Mouse (Mus musculus): ENCODE results near the gene Med21. TPM values are rescaled to one million over a fixed set of nuclear protein-coding genes. Genes with fewer than 3 reads are reported as not detected.
A peak's percentile ranks its signal among the peaks of the same experiment; 100 is the strongest.

Gene Med21
- total RNA-seq, 2 experiments from 2014 or later: 36.7 to 40.3 TPM

DNA sequence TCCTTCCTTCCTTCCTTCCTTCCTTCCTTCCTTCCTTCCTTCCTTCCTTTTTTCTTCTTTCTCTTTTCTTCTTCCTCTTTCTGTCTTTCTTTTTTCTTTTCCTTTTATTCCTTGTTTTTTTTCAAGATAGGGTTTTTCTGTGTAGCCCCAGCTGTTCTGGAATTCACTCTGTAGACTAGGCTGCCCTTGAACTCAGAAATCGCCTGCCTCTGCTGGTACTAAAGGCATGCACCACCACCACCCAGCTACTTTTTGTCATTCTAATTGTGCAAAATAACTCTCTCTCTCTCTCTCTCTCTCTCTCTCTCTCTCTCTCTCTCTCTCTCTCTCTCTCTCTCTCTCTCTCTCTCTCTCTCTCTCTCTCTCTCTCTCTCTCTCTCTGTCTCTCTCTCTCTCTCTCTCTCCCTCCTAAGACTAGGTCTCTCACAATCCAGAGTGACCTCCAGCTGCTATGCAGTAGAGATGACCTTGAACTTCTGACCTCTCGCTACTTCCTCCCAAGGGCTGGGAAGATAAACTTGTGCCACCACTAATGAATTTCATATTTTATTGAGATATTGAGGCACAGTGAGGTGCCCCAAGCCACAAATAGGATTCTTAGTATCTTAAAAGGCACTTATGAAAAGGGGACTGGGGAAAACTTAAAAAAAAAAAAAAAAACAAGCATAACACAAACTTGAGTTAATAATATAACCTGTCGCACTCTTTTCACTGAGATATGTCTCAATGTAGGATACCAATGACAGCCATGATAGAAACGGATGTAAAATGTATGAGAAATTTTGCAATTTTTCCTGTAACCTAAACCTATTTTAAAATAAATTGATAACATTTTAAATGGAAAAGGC lies 7.4 kb upstream of the Med21 start:
- intact Hi-C loops (cut with DNase I; ENCODE audit: low total_unique reads): no loop called here
- no peak for DNase-seq

DNA sequence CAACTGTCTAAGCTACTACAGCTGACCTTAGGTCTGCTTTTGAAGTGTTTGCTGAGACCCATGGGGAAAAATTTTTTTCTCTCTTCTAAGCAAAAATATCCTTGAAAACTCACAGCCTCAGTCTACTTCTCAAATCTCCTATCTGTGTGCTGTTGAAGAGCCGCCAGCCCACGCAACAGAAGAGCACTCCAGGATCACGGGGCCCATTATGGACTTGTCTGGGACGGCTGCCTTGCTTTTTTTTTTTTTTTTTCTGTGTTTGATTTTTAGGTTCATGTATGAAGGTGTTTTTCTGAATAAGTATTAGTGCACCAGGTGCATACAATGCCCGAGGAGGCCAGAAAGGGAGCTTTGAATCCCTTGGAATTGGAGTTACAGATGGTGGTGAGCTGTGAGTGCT lies 5.9 kb upstream of the Med21 start:
- intact Hi-C loops (cut with DNase I; ENCODE audit: low total_unique reads): no loop called here

DNA sequence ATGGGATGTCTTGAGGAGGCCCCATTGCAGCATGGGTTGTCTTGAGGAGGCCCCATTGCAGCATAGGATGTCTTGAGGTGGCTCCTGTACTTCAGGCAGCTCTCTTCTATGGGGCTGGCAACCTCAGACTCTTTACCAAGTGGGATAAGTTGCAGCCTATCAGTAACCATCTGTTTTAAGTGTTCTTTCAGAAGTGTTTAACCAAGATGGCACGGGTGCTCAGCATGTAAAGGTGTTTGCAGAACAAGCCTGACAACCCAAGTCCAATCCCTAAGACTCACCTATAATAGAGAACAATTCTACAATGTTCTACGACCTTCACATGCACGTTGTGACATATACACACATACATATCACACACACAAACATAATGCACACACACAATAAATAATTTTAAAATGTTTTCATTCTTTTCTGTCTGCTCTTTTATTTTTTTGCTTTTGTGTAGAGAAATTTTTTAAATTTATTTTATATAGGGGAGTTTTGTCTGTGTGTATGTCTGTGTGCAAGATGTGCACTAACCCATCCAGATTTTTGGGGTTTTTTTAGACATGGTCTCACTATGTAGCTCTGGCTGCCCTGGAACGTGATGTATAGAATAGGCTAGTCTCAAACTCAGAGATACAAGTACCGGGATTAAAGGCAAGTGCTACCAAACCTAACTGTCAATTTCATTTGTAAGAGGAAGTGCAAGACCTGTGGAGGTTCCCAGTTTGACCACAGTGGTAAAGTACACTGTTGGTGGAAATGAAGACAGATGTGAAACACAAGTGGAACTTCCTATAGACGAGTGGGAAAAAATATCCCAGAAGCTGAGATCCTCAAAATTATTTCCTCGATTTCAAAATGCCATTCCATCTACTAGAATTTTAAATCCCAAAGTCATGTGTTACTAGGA lies 2.0 kb upstream of the Med21 start:
- intact Hi-C loops (cut with DNase I; ENCODE audit: low total_unique reads): no loop called here
- no peak for DNase-seq

More for the DNA sequence above, 5.9 kb upstream of the Med21 start:
- no peak for DNase-seq

DNA sequence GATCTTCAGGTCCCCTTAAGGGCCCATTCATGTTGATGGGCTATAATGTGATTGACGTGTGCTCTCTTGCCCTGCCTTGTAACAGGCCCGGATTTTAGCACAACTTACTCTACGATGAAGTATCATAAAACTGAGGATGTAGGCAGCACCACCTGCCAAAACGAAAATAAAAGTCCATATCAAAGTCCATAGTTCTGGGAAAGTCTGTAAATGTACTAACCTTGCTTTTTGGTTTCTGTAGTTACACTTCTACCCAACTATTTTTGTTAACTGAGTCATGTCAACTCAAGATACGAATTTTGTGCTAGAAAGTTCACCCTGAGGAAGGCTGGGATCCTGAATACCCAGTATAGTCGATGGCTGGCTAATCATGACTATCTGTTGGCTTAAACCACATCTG lies 1.4 kb upstream of the Med21 start:
- no peak for DNase-seq
- intact Hi-C loops (cut with DNase I; ENCODE audit: low total_unique reads): no loop called here

DNA sequence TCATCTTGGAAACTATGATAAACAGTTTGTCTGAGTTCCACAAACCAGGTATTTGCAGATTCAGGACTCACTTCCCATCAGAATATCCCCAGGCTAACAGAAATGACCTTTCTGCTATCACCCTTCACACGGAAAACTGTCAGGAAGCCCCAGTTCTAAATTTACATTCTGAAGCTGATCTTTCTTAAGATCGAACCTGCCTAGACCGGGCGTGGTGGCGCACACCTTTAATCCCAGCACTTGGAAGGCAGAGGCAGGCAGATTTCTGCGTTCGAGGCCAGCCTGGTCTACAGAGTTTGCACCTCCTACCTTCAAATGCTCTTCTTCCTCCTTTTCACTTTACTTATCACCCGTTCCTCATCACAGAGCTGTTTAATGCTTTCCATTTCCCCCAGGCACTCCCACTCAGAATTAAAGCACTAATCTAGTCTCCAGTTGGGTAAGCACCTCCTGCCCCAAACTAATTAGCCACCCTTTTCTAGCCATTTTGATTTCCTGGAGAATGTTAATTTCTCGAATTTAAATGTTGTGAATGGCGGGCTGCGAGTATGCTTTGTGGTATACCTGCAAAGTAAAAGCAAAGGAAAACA lies 631 bp upstream of the Med21 start:
- intact Hi-C loops (cut with DNase I; ENCODE audit: low total_unique reads): no loop called here
- DNase-seq: no peak

DNA sequence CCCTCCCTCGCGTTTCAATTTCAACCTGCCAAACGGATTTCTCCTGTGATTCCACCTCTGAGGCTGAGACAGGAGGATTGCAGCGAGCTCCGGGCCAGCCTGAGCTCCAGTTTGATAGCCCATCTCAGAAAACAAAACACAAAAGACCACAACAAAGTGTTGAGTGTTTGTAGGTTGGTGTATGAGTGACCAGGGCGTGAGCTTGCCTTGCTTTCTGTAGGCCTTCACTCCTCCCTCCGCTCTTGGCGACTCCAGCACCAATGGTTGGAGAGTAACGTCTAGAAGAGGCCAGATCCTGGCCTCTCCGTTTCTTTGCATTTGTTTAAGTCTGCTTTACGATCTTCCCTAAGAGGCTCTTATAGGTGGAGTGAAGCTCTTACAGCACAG lies 830 bp downstream of the Med21 start:
- intact Hi-C loops (cut with DNase I; ENCODE audit: low total_unique reads): no loop called here
- DNase-seq: no peak

DNA sequence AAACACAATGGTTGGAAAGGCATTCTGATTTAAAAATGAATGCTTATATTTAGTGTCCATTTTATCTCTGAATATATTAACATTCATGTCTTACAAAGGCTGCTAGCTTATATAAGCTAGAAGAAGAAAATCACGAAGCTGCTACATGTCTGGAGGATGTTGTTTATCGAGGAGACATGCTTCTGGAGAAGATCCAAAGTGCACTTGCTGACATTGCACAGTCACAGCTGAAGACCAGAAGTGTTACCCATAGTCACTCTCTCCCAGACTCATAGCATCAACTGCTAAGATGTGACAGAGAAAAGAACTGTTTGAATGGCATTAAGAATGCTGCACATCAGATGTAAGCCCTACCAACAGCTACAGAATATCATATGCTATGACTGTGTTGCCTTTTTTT lies 7.7 kb downstream of the Med21 start:
- no peak for DNase-seq
- intact Hi-C loops (cut with DNase I; ENCODE audit: low total_unique reads): no loop called here

DNA sequence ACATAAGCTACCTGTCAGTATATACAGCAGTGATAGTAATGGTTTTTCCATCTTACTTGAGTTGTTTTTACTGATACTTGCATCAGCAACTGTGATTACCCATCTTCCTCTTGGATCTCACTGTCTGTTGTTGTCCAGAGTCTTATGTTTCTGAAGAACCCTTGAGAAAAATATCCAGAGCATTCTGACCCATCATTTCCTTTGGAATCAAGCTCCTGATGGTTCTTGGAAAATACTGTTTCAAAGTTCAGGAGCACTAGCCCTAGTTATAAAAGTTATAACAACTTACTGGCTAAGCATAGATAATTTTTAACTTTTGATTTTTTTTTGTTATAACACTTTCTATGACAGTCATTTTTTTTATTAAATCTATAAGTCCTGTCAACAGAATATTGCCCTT lies 9.1 kb downstream of the Med21 start:
- intact Hi-C loops (cut with DNase I; ENCODE audit: low total_unique reads): no loop called here

DNA sequence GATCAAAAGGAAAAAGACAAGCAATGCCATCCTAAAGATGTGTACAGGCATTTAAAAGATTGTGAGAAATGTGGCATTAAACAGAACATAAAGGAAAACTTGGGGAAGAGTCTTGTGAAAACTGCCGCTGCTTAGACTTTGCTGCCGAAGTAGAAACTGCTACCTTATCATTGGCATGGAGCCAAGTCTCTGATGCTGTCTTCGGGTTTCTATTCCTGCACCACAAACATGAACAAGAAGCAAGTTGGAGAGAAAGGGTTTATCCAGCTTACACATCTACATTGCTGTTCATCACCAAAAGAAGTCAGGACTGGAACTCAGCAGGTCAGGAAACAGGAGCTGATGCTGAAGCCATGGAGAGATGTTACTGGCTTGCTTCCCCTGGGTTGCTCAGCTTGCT lies 10.8 kb downstream of the Med21 start:
- DNase-seq: no peak
- intact Hi-C loops (cut with DNase I; ENCODE audit: low total_unique reads): no loop called here

More for the DNA sequence above, 9.1 kb downstream of the Med21 start:
- DNase-seq: no peak

DNA sequence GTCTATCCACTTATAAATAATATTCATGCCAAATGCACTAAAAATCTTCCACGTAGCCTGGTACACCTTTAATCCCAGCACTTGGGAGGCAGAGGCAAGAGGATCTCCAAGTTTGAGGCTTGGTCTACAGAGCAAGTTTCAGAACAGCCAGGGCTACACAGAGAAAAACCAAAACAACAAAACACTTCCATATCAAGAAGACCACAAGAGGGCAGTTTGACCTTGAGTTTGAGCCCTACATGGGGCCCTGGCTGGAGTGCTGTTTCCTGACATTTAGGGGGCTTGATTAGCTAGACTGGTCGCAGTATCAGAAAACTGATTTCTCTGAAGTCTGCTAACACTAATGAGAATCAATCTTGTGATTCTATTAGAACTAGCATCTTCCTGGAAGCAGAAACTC lies 18.2 kb downstream of the Med21 start:
- intact Hi-C loops (cut with DNase I; ENCODE audit: low total_unique reads): no loop called here
- no peak for DNase-seq

DNA sequence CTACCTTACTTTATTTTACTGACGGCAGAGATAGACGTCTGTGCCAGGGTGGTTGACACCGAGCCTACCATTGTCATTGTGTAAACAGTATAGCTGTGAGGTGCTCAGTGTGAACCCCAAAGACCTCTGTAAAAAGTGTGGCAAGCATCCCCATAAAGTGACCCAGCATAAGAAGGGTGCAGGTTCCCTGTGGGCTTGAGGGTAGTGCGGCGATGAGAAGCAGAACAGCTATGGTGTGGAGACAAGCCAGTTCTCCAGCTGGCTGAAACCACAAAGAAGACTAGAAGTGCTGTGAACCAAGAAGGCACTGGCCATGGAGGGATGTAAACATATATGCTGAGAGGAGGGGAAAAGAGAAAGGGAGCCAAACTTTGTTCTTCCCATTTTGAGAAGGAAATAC lies 19.3 kb downstream of the Med21 start:
- no peak for DNase-seq
- intact Hi-C loops (cut with DNase I; ENCODE audit: low total_unique reads): no loop called here

DNA sequence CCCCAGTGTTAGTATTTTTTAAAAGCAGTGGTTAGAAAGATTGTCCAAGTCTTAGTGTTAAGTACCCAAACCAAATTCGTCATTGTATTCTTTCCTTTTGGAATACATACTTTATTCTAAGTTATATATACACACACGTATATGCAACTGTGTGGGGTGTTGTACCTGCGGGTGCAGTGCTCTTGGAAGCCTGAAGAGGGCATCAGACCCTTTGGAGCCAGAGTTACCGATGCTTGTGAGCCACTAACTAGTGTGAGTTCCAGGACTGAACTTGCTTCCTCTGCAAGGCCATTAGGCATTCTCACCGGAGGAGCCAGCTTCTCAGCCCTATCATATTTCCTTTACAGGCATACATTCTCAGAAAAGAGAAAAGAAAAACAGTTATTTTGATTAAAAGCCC lies 20.3 kb downstream of the Med21 start:
- intact Hi-C loops (cut with DNase I; ENCODE audit: low total_unique reads): no loop called here
- DNase-seq: peak; percentile 32

DNA sequence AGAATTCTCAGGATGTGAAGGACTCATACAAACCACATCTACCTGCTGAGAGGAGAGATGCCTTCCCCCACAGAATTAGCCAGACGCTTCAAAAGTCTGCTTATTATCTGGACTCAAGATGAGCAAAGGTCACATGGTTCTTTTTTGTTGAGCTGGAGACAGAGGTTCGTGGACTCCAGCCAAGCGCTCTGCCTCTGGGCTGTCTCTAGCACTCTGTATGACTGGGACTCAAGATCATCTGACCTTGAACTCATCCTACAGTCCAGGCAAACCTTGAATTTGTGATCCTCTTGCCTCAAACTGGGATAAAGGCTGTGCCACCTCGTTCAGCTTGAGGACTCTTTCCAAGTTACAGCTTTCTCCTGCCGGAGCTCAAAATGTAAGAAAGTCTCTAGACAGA lies 21.8 kb downstream of the Med21 start:
- intact Hi-C loops (cut with DNase I; ENCODE audit: low total_unique reads): no loop called here
- DNase-seq: no peak

DNA sequence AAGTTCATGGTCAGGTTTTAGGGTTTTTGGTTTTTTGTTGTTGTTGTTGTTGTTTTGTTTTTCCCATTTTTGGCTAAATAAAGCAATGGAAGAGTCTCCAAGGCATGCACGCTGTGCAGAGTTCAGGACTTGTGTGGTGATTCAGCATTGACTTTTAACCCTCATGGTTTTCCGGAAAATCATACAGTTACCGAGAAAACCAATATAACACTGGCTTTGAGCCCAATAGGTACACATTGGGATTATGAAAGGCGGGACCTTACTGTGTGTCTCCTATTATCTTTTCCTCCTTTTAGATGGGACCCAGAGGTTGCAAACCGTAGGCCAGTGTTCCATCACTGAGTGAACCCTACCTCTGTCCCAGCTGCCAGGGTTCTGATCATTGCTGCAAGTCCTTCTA lies 22.6 kb downstream of the Med21 start:
- intact Hi-C loops (cut with DNase I; ENCODE audit: low total_unique reads): no loop called here

DNA sequence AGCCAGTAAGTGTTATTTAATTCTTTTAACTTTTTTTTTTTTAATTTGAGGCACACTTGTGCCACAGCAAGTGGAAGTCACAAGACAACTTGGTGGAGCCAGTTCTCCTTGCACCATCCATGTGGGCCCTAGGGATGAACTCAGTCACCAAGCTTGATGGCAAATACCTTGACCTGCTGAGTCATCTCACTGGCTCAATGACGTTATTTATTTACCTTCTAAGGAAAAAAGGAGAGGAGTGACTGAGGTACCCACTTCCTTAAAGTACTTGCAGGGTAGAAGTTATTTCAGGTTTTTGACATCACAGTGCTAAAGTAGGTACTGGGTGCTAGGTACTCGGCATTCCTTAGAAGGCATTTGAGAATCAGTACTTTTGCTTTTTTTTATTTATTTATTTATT lies 23.1 kb downstream of the Med21 start:
- intact Hi-C loops (cut with DNase I; ENCODE audit: low total_unique reads): no loop called here
- no peak for DNase-seq

More for the DNA sequence above, 22.6 kb downstream of the Med21 start:
- DNase-seq: no peak

DNA sequence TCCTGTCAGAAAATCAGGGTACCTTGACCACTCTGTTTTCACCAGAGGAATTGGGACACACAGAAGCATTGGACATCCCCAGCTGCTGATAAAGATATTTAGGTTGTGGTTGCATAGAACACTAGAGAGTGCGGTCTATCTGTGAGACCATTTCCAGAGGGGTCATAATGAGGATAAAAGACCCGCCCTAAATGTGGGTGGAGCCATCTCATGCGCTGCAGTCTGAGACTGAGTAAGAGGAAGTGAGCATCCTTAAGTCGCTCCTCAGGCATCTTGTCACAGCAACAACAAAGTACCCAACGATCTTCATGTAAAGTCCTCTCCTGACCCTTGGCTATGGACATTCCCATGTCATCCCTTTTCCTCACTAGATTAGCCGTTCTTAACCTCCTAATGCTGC lies 24.5 kb downstream of the Med21 start:
- no peak for DNase-seq
- intact Hi-C loops (cut with DNase I; ENCODE audit: low total_unique reads): loop anchor here (2.0 kb wide), 1 partner anchor 92 kb away; no protein-coding TSS in a partner anchor

DNA sequence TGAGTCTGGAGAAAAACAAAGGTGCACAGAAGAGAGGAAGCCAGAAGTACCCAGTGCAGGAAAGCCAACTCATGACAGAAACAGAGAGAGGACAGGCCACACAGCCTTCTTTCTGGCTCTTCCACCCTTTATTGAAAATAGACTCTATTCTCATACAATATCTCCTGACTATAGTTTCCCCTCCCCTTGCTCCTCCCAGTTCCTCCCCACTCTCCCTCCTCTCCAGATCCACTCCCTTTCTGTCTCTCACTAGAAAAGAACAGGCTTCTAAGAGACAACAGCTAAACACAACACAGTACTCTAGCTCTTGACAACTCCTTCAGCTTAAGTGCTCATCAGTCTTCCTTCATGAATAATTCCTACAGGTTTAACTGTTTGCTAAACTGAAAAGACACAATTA lies 26.3 kb downstream of the Med21 start:
- no peak for DNase-seq
- intact Hi-C loops (cut with DNase I; ENCODE audit: low total_unique reads): no loop called here

DNA sequence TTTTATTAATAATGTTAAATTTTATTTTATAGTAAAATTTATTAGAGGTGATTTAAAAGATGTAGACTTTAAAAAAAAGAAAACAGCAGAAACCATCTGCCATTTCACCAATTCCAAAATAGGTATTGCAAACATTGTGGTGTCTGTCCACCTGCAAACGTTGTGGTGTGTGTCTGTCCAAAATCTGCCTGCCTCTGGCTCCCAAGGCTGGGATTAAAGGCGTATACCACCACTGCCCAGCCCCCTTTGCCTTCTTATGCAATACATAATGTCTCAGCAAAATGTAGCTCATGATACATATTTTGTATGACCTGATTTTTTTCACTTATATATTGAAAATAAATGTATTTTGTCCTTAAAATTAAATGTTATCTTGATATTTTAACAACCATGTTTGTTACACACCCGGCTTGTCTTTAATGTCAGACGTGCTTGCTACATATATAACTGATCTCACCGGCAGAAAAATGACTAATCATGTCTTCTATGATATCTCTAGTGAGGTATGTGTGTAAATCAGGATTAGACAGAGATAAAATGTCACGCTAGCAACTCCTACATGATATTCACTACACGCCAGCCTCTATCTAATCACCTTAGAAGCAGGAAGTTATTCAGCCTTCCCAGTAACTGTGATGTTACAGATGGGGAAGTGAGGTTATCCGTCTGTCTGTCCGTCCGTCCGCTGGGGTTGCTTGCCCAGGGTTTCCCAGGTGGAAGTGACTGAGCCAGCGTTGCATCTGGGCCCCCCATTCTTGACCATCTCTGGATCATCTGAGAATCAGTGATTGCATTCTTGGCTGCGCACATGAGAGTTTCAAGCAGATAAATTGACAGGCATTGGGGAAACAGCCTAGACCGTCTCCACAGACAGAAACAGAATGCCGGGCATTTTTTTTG lies 28.9 kb downstream of the Med21 start:
- intact Hi-C loops (cut with DNase I; ENCODE audit: low total_unique reads): no loop called here
- DNase-seq: no peak

DNA sequence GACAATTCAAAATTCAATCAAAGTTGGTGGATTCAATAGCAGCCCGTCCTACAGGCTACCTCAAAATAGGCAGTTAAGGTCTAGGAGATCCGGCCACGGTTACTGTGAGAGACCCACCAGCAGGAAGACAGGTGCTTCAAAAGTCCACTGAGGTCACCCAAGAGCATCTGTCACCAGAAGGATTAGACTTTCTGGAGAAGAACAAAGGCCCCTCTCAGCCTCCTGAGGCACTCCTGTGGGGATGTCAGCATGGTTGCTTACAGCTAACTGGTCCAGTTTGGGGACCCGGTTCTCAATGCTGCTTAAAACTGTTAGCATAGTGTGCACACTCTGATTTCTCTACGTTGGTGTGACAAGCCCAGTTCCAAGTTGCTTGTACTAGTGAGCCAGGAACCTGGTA lies 29.8 kb downstream of the Med21 start:
- intact Hi-C loops (cut with DNase I; ENCODE audit: low total_unique reads): no loop called here
- no peak for DNase-seq

Measured in gastrocnemius, postnatal 14 days (tissue).